Mouse (Mus musculus): ENCODE measurements around the gene Pkdrej. TPM values are rescaled to one million over a fixed set of nuclear protein-coding genes. Genes with fewer than 3 reads are reported as not detected.

Pkdrej gene
- polyA plus RNA-seq, 1 experiment: 0.47 TPM

DNA sequence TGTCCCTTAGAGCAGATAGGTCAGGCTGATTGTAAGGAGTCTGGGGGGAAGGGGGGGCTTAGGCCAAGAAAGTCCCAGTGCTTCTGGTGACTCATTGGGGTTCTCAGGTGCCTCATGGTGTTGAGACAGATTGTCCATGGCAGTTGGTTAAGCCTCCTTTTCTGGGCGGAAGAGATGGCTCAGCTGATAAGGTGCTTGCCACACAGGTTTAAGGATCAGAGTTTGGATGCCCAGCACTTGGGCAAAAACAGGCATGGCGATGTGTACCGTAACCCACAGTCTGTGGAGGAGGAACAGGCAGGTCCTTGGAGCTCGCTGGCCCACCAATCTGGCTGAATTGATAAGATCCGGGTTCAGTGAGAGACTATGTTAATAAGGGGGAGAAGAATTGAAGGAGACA lies 15.4 kb upstream of the Pkdrej start:
- H3K27ac ChIP-seq (ENCODE audit: insufficient read depth, low read length): no peak overlapping the region
- TF ChIP-seq CTCF (IDR thresholded peaks at IDR 0.05; ENCODE audit: borderline replicate concordance, insufficient read depth, low read length) (no peak), POLR2A (IDR thresholded peaks at IDR 0.05; ENCODE audit: low read depth, low read length) (no peak)
- H3K4me3 ChIP-seq (ENCODE audit: insufficient read depth, low read length): no peak overlapping the region
- no peaks in the 10 kb centered on the region for H3K4me1 ChIP-seq (ENCODE audit: control insufficient read depth, insufficient read depth, low read length)

DNA sequence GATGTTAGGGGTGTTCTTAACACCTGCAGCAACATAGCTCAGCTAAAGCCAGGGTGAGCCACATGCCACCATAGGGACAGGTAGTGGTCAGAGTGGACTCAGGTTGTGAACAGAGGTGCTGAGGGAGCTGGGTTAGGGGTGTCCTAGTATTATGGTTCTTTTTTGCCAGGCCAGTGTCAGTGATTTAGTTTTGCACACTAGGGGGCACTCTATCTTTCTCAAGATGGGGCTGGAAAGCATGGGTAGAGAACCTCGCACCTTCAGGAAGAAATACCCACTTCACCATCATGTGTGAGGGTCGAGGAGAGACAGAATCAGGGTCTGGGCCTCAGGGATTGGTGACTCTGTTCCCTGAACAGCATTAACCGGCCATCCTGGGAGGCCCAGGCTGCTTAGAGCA lies 13.8 kb upstream of the Pkdrej start:
- Histone ChIP-seq H3K4me3 (ENCODE audit: insufficient read depth, low read length) (no peak overlapping the region), H3K27ac (ENCODE audit: insufficient read depth, low read length) (no peak overlapping the region), H3K4me1 (ENCODE audit: control insufficient read depth, insufficient read depth, low read length) (no peaks in the 10 kb centered on the region)
- TF ChIP-seq CTCF (IDR thresholded peaks at IDR 0.05; ENCODE audit: borderline replicate concordance, insufficient read depth, low read length) (no peak), POLR2A (IDR thresholded peaks at IDR 0.05; ENCODE audit: low read depth, low read length) (no peak)

DNA sequence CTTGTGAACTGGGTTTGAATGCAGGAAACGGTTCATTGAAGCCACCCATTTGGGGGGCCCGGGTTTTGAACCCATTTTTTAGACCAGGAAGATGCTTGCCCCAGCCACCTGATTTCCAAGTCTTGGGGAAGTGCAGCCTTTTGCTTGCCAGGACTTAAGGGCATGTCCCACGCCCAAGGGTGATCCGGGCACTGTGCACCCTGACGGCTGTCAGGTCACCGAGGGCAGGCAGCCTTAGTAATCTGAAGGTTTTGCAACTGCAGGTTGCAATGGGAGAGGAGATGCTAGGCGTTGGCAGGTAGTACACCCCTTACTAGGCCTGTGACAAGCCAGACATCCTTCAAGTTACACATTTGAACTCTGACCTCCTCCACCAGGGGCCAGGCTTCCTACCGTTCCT lies 11.1 kb upstream of the Pkdrej start:
- H3K27ac ChIP-seq (ENCODE audit: insufficient read depth, low read length): no peak overlapping the region
- TF ChIP-seq POLR2A (IDR thresholded peaks at IDR 0.05; ENCODE audit: low read depth, low read length): no peak
- TF ChIP-seq CTCF (IDR thresholded peaks at IDR 0.05; ENCODE audit: borderline replicate concordance, insufficient read depth, low read length): no peak
- peak overlapping the region; percentile 85 for H3K4me3 ChIP-seq (ENCODE audit: insufficient read depth, low read length)
- no peaks in the 10 kb centered on the region for H3K4me1 ChIP-seq (ENCODE audit: control insufficient read depth, insufficient read depth, low read length)

DNA sequence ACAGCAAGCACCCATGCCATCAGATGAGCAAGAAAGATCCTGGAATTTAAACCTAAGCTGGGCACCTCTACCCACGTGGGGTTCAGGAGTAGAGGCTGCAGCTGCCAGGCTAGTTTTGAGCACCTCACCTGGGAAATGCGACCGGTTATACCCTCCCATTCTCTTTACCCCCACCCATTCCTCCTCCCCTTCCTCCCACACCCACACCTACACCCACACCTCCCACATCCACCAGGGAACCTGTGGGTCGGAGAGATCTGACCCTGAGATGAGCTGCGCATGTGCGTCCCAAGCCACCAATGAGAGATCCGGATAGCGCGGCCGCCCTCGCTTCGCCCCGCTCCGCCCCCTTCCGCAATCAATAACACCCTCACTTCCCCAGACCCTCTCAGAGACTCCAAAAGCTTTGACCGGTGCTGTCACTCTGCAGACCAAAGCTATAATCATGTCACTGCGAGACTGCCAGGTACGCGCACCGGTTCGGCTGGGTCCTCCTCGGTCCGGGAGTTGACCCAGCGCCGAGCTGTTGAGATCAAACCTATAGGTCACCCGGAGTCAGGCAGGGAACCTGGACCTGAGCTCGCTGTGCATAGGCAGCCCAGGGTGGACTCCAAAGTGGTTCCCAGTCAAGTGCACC lies 10.5 kb upstream of the Pkdrej start, which contains the start of gene Ttc38:
Gene Ttc38, plus strand, starts transcription at position 353 of the 637 bp plus-strand sequence.
- Histone ChIP-seq H3K4me1 (ENCODE audit: control insufficient read depth, insufficient read depth, low read length) (no peaks in the 10 kb centered on the region), H3K27ac (ENCODE audit: insufficient read depth, low read length) (no peak within 1 kb of the TSS), H3K4me3 (ENCODE audit: insufficient read depth, low read length) (peak within 1 kb of the TSS; percentile 85)
- TF ChIP-seq CTCF (IDR thresholded peaks at IDR 0.05; ENCODE audit: borderline replicate concordance, insufficient read depth, low read length): no peak
- peak; percentile 83 for TF ChIP-seq POLR2A (IDR thresholded peaks at IDR 0.05; ENCODE audit: low read depth, low read length)

DNA sequence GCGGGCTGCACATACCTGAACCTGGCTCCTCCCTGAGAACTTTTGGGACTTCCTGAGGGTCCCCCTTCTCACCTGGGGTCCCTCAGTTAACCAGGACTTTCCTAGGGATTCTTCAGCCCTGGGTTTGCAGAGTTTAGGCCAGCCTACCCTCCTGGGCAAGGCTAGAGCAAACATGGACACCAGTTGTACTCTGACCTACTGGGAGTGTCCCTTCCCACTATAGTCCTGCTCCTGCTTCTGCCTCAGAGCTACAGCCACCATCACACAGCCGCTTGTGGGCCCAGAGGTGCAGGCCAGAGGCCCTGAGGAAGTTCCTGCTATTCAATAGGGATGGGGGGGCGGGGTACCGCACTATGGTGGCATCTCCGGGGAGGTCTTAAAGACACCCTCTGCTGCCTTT lies 7.9 kb upstream of the Pkdrej start:
- Histone ChIP-seq H3K27ac (ENCODE audit: insufficient read depth, low read length) (no peak overlapping the region), H3K4me3 (ENCODE audit: insufficient read depth, low read length) (no peak overlapping the region), H3K4me1 (ENCODE audit: control insufficient read depth, insufficient read depth, low read length) (no peaks in the 10 kb centered on the region)
- TF ChIP-seq CTCF (IDR thresholded peaks at IDR 0.05; ENCODE audit: borderline replicate concordance, insufficient read depth, low read length) (no peak), POLR2A (IDR thresholded peaks at IDR 0.05; ENCODE audit: low read depth, low read length) (no peak)

DNA sequence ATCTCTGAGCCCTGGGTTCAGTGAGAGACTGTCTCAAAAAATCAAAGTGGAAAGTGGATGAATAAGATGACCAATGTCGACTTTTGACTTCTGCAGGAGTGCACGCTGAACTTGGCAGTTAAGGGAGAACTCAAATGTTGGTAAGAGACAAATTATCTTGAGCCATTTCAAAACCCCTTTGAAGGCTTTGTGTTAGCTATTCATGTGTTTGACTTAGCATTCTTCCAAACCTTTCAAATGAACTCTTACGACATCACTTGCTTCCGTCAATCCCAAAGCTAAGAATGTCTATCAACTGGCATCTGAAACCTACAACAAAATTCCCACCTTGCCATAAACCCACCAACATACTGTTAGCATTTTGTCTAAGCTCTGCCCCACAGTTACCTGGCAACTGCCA lies 6.5 kb upstream of the Pkdrej start:
- no peak for TF ChIP-seq CTCF (IDR thresholded peaks at IDR 0.05; ENCODE audit: borderline replicate concordance, insufficient read depth, low read length)
- TF ChIP-seq POLR2A (IDR thresholded peaks at IDR 0.05; ENCODE audit: low read depth, low read length): no peak

DNA sequence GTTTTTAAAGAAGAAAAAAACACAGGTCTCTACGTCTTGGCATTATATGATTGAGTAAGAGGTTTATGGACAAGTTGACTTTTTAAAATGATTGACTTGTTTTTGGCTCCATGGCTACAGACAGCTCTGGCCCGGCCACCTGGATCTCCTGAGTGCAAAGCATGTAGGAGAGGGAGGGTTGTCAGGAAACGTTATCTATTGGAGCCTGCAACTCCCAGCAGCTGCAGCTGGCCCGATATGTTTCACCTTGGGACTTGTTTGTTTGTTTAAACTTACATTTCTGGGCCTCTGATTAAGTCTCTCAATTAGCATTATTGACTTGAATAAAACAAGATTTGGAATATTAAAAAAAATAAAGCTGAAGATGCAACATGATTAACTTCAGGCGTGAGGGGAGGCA lies 5.1 kb upstream of the Pkdrej start:
- no peak overlapping the region for H3K4me3 ChIP-seq (ENCODE audit: insufficient read depth, low read length)
- H3K4me1 ChIP-seq (ENCODE audit: control insufficient read depth, insufficient read depth, low read length): no peaks in the 10 kb centered on the region
- H3K27ac ChIP-seq (ENCODE audit: insufficient read depth, low read length): no peak overlapping the region
- TF ChIP-seq CTCF (IDR thresholded peaks at IDR 0.05; ENCODE audit: borderline replicate concordance, insufficient read depth, low read length) (no peak), POLR2A (IDR thresholded peaks at IDR 0.05; ENCODE audit: low read depth, low read length) (no peak)

More for the DNA sequence above, 6.5 kb upstream of the Pkdrej start:
- Histone ChIP-seq H3K4me1 (ENCODE audit: control insufficient read depth, insufficient read depth, low read length) (no peaks in the 10 kb centered on the region), H3K27ac (ENCODE audit: insufficient read depth, low read length) (no peak overlapping the region), H3K4me3 (ENCODE audit: insufficient read depth, low read length) (no peak overlapping the region)

DNA sequence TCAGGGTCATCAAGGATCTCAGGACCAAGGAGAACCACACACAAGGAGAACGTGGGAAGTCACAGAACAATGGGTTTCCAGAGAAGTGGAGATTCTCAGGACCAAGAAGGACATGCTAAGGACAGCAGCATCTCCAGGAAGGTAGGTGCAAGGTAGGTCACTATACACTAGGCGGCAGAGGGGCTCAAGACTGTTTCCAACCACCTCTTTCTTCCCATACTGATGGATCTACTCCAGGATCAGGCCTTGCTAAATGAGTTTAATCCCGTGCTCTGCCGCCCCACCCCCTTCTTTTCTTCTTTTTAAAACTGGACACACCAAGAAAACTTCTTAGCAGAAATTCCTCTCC lies 451 bp upstream of the Pkdrej start:
- no peak overlapping the region for H3K27ac ChIP-seq (ENCODE audit: insufficient read depth, low read length)
- H3K4me1 ChIP-seq (ENCODE audit: control insufficient read depth, insufficient read depth, low read length): no peaks in the 10 kb centered on the region
- peak overlapping the region; percentile 19; the same call in 1 of the 2 replicates for H3K4me3 ChIP-seq (ENCODE audit: insufficient read depth, low read length)
- TF ChIP-seq POLR2A (IDR thresholded peaks at IDR 0.05; ENCODE audit: low read depth, low read length) (no peak), CTCF (IDR thresholded peaks at IDR 0.05; ENCODE audit: borderline replicate concordance, insufficient read depth, low read length) (no peak)

DNA sequence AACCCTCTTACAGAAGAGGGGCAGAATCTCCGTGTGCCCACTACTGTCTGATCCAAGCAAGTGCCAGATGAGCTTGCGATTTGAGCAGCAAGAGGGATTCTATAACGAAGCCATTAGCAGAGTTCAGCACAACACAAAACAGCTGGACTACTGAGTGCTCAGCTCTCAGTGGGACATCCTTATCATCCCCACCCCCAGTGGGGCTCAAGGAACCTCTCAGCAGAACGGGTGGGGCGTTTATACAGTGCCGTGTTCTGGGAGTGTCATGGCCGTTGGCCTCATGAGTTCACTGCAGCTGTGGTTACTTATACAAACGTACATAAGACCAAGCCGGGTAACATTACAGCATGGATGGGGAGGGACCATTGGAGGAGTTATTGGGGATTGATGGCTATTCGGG lies 8.1 kb downstream of the Pkdrej start:
- H3K27ac ChIP-seq (ENCODE audit: insufficient read depth, low read length): no peak overlapping the region
- 0 out of 2 replicates have a peak, but pooled peaks cover 3% of the 10 kb centered on the region for H3K4me1 ChIP-seq (ENCODE audit: control insufficient read depth, insufficient read depth, low read length)
- TF ChIP-seq POLR2A (IDR thresholded peaks at IDR 0.05; ENCODE audit: low read depth, low read length) (no peak), CTCF (IDR thresholded peaks at IDR 0.05; ENCODE audit: borderline replicate concordance, insufficient read depth, low read length) (no peak)

DNA sequence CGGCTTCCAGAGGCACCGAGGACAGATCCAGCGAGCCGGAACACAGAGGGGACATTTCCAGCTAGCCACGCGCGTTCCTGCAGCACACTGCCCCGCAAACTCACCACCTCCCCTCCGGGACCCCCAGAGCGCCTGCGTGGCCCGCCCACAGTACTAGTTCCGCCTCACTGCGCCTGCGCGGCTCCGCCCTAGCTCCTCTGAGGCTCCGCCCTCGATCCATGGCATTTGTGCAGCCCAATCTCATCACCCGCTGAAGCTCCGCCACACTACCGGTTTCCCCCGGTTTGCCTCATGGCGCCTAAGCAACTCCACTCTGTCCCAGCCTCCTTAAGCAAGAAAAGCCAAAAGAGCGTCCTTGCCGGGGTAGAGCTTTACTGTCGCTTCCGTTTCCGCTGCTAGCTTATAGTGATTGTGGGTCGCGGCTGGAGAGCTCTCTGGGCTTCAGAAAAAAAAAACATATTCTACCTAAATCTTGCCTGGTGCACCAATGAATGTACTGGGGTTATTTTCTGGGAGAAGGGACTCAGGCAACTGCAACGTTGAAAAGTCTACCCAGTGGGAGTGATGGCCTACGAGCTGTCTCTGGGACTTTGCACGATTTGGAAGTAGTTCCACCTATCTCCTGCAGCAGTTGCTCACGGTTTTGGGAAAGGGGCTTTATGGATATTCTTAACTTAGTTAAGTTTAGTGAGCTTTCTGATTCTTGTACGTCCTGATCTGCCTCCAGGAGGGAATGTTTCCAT lies 9.8 kb downstream of the Pkdrej start, which contains the start of gene Cdpf1:
Gene Cdpf1, minus strand, starts transcription at position 163 of the 743 bp plus-strand sequence.
- TF ChIP-seq POLR2A (IDR thresholded peaks at IDR 0.05; ENCODE audit: low read depth, low read length) (peak; percentile 95), CTCF (IDR thresholded peaks at IDR 0.05; ENCODE audit: borderline replicate concordance, insufficient read depth, low read length) (no peak)
- Histone ChIP-seq H3K4me3 (ENCODE audit: insufficient read depth, low read length) (peak within 1 kb of the TSS; percentile 74), H3K4me1 (ENCODE audit: control insufficient read depth, insufficient read depth, low read length) (0 out of 2 replicates have a peak, but pooled peaks cover 3% of the 10 kb centered on the region), H3K27ac (ENCODE audit: insufficient read depth, low read length) (peak within 1 kb of the TSS; percentile 29)

More for the DNA sequence above, 8.1 kb downstream of the Pkdrej start:
- H3K4me3 ChIP-seq (ENCODE audit: insufficient read depth, low read length): no peak overlapping the region
